Mouse (Mus musculus) lung, adult 10 weeks (tissue): Measurements from ENCODE around the gene H2al1h. TPM values are rescaled to one million over a fixed set of nuclear protein-coding genes. Genes with fewer than 3 reads are reported as not detected.

Experiments
- polyA plus RNA-seq: library from polyadenylated mRNA; stranded (reverse); fragments of 350-450 nt; fragmentation: Illumina TruSeq; extraction: RNeasy Lipid Tissue Mini Kit (QIAGEN cat#74804); gene quantifications from one replicate; pipeline ENCODE4 v1.2.3, GENCODE M21; 2014; ENCODE audit warnings: low read depth, low replicate concordance; ENCODE audit not compliant: insufficient read depth

The H2al1h gene
- not detected for polyA plus RNA-seq

DNA sequence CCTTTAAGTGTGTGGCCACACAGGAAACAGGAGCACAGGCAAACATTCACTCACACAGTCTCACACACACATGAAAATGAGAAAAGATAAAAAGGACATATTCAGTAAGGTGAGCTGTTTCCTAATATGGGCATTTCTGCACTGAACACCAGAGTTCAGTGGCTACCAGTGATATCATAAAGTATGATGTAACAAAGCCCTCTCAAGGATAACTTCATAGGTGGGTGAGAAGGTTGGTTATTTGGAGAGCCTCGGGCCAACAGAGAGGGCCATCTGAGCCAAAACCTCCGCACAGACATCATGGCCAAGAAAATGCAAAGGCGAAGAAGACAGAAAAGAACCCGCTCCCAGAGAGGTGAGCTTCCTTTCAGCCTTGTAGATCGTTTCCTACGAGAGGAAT is at the start of gene H2al1h:
Gene H2al1h (plus strand): TSS at position 301 of the 400 bp plus-strand sequence.

DNA sequence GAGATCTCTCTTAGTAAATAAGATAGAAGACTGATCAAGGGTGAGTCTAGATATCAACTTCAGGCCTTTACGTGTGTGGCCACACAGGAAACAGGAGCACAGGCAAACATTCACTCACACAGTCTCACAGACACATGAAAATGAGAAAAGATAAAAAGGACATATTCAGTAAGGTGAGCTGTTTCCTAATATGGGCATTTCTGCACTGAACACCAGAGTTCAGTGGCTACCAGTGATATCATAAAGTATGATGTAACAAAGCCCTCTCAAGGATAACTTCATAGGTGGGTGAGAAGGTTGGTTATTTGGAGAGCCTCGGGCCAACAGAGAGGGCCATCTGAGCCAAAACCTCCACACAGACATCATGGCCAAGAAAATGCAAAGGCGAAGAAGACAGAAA is 22.3 kb upstream of the H2al1h start, which contains the start of gene H2al1a:
Gene H2al1a (plus strand): TSS at position 301 of the 400 bp plus-strand sequence.

DNA sequence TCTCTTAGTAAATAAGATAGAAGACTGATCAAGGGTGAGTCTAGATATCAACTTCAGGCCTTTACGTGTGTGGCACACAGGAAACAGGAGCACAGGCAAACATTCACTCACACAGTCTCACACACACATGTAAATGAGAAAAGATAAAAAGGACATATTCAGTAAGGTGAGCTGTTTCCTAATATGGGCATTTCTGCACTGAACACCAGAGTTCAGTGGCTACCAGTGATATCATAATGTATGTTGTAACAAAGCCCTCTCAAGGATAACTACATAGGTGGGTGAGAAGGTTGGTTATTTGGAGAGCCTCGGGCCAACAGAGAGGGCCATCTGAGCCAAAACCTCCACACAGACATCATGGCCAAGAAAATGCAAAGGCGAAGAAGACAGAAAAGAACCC is 19.2 kb upstream of the H2al1h start, which contains the start of gene H2al1b:
Gene H2al1b (plus strand): TSS at position 301 of the 400 bp plus-strand sequence.

DNA sequence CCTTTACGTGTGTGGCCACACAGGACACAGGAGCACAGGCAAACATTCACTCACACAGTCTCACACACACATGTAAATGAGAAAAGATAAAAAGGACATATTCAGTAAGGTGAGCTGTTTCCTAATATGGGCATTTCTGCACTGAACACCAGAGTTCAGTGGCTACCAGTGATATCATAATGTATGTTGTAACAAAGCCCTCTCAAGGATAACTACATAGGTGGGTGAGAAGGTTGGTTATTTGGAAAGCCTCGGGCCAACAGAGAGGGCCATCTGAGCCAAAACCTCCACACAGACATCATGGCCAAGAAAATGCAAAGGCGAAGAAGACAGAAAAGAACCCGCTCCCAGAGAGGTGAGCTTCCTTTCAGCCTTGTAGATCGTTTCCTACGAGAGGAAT is 15.9 kb upstream of the H2al1h start, which contains the start of gene H2al1c:
Gene H2al1c (plus strand): TSS at position 301 of the 400 bp plus-strand sequence.

DNA sequence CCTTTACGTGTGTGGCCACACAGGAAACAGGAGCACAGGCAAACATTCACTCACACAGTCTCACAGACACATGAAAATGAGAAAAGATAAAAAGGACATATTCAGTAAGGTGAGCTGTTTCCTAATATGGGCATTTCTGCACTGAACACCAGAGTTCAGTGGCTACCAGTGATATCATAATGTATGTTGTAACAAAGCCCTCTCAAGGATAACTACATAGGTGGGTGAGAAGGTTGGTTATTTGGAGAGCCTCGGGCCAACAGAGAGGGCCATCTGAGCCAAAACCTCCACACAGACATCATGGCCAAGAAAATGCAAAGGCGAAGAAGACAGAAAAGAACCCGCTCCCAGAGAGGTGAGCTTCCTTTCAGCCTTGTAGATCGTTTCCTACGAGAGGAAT is 12.8 kb upstream of the H2al1h start, which contains the start of gene H2al1d:
Gene H2al1d (plus strand): TSS at position 301 of the 400 bp plus-strand sequence.

DNA sequence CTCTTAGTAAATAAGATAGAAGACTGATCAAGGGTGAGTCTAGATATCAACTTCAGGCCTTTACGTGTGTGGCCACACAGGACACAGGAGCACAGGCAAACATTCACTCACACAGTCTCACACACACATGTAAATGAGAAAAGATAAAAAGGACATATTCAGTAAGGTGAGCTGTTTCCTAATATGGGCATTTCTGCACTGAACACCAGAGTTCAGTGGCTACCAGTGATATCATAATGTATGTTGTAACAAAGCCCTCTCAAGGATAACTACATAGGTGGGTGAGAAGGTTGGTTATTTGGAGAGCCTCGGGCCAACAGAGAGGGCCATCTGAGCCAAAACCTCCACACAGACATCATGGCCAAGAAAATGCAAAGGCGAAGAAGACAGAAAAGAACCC is 9.7 kb upstream of the H2al1h start, which contains the start of gene H2al1e:
Gene H2al1e (plus strand): TSS at position 301 of the 400 bp plus-strand sequence.

DNA sequence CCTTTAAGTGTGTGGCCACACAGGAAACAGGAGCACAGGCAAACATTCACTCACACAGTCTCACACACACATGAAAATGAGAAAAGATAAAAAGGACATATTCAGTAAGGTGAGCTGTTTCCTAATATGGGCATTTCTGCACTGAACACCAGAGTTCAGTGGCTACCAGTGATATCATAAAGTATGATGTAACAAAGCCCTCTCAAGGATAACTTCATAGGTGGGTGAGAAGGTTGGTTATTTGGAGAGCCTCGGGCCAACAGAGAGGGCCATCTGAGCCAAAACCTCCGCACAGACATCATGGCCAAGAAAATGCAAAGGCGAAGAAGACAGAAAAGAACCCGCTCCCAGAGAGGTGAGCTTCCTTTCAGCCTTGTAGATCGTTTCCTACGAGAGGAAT is 6.4 kb upstream of the H2al1h start, which contains the start of gene H2al1f:
Gene H2al1f (plus strand): TSS at position 301 of the 400 bp plus-strand sequence.

DNA sequence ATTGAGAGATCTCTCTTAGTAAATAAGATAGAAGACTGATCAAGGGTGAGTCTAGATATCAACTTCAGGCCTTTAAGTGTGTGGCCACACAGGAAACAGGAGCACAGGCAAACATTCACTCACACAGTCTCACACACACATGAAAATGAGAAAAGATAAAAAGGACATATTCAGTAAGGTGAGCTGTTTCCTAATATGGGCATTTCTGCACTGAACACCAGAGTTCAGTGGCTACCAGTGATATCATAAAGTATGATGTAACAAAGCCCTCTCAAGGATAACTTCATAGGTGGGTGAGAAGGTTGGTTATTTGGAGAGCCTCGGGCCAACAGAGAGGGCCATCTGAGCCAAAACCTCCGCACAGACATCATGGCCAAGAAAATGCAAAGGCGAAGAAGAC is 3.3 kb upstream of the H2al1h start, which contains the start of gene H2al1g:
Gene H2al1g (plus strand): TSS at position 301 of the 400 bp plus-strand sequence.

DNA sequence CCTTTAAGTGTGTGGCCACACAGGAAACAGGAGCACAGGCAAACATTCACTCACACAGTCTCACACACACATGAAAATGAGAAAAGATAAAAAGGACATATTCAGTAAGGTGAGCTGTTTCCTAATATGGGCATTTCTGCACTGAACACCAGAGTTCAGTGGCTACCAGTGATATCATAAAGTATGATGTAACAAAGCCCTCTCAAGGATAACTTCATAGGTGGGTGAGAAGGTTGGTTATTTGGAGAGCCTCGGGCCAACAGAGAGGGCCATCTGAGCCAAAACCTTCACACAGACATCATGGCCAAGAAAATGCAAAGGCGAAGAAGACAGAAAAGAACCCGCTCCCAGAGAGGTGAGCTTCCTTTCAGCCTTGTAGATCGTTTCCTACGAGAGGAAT is 3.1 kb downstream of the H2al1h start, which contains the start of gene H2al1i:
Gene H2al1i (plus strand): TSS at position 301 of the 400 bp plus-strand sequence.

DNA sequence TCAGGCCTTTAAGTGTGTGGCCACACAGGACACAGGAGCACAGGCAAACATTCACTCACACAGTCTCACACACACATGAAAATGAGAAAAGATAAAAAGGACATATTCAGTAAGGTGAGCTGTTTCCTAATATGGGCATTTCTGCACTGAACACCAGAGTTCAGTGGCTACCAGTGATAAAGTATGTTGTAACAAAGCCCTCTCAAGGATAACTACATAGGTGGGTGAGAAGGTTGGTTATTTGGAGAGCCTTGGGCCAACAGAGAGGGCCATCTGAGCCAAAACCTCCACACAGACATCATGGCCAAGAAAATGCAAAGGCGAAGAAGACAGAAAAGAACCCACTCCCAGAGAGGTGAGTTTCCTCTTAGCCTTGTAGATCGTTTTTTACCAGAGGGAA is 6.2 kb downstream of the H2al1h start, which contains the start of gene H2al1j:
Gene H2al1j (plus strand): TSS at position 301 of the 400 bp plus-strand sequence.

Other genes starting within 250 kb of the H2al1h start
- gene H2al1a, start 22.2 kb upstream of the H2al1h start, polyA plus RNA-seq: not detected
- not detected for gene H2al1b, start 19.1 kb upstream of the H2al1h start, polyA plus RNA-seq
- gene H2al1c, start 15.8 kb upstream of the H2al1h start, polyA plus RNA-seq: not detected
- not detected for gene H2al1d, start 12.7 kb upstream of the H2al1h start, polyA plus RNA-seq
- not detected for gene H2al1e, start 9.6 kb upstream of the H2al1h start, polyA plus RNA-seq
- gene H2al1f, start 6.3 kb upstream of the H2al1h start, polyA plus RNA-seq: not detected
- gene H2al1g, start 3.2 kb upstream of the H2al1h start, polyA plus RNA-seq: not detected
- gene H2al1i, start 3.2 kb downstream of the H2al1h start, polyA plus RNA-seq: not detected
- not detected for gene H2al1j, start 6.3 kb downstream of the H2al1h start, polyA plus RNA-seq